Mouse (Mus musculus) erythroblast, embryonic 14.5 days (primary cell): ENCODE results near the gene Gtf2f1.

Experiments used
- GATA1 ChIP-seq: IDR thresholded peaks from 2 replicates; pipeline ENCODE4 v1.6.1; 2012; ENCODE audit warnings: low read length, inconsistent platforms, mixed read lengths
- TAL1 ChIP-seq: IDR thresholded peaks from 3 replicates; pipeline ENCODE4 v1.6.1; 2012; ENCODE audit warnings: low read length, inconsistent platforms, mixed read lengths

GRCm38 (mm10) chr17:57030931-57031660 is 20.0 kb upstream of the Gtf2f1 start, which contains the start of gene Khsrp:
- TF ChIP-seq GATA1 (no peak), TAL1 (no peak)
